Mouse (Mus musculus) sigmoid colon, adult 10 weeks (tissue): ENCODE results near the gene Hmga2. TPM values are rescaled to one million over a fixed set of nuclear protein-coding genes. Genes with fewer than 3 reads are reported as not detected.

Source experiments
- polyA plus RNA-seq: library from polyadenylated mRNA; stranded (reverse); fragments of 350-450 nt; fragmentation: Illumina TruSeq; extraction: RNeasy Lipid Tissue Mini Kit (QIAGEN cat#74804); gene quantifications from one replicate; pipeline ENCODE4 v1.2.3, GENCODE M21; 2014; ENCODE audit warnings: low read depth, low replicate concordance

Gene Hmga2
- 30.0 TPM for polyA plus RNA-seq

DNA sequence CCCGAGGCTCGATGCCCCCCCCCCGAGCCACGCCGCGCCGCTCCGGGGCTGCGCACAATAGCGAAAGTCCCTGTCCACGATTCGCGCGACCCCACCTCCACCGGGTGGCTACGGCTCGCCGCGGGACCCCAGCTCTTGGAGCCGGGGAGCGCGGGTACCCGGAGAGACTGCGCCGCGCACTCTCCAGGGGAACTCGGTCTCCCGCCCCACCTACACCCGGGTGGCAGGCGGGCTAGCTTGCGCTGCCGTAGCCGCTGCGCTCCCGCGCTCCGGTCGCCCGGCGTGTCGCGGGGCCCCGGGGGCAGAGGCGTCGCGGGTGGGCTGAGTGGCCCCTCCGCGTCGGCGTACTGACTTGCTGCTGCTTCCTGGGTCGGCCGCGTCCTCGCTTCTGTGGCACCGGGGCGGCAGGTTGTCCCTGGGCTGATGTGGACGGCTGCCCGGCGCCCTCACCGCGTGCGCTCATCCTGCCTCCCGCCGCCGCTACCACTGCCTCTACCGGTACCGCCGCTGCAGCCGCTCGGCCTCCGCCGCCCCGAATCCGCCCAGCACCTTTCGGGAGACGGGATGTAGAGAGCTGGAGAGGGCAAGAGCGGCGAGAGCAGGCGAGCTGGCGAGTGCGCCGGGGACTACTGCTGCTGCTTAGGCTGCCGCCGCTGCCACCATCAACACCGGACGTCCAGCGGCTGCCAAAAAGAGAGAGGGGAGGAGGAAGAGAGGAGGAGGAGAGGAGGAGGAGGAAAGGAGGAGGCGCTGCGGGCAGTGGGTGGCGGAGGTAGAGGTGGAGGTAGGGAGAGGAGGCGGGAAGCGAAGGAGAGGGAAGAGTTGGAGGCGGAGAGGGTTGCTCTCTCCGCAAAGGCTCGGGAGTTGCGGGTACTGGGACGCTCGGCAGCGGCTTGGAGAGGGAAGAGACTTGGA is at the start of gene Hmga2:
Hmga2 (minus strand) TSS at position 869 of the 915 bp plus-strand sequence.

Other genes starting within 250 kb of the Hmga2 start
- gene Llph, start 249.4 kb downstream of the Hmga2 start, polyA plus RNA-seq = 18.8 TPM